ENCODE assay signal across 9 mouse cellular contexts in the genomic region with DNA sequence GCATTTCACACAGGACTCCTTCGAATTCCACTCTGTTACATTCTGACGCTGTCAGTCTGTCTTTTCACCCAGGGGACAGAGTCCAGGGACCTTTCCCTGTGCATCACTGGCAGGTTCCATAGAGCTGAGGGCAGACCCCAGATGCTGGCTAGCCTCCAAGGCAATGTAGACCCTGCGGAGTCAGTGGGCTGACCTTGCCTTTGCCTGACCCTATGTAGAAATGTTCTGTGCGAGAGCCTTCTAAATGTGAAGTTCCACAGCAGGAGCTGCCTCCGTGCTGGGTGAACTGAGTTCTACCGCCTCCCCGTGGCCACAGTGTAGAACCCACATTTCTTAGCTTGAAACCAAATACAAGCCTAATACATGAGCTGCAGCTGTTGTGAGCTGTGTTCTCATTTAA. TPM values are rescaled to one million over a fixed set of nuclear protein-coding genes. Genes with fewer than 3 reads are reported as not detected.
DNase-seq lines count a peak whose midpoint lies in the region; ATAC-seq and TF ChIP-seq lines count a peak whose summit lies in the region.
"Had no signal": no experiment of that assay in that cellular context is flagged by ENCODE, and none has a peak within 500 bp of the region (broad histone marks: within the 10 kb centered on the region; RNA-seq: fewer than 3 reads in every experiment).

No protein-coding gene starts in this region.

- no peaks in the 10 kb centered on the region for H3K27me3 ChIP-seq in heart, embryonic 16.5 days (ENCODE audit: control insufficient read depth, insufficient read depth, low read length)
- H3K27me3 ChIP-seq: midbrain, embryonic 12.5 days had no signal

- no peaks in the 10 kb centered on the region for H3K36me3 ChIP-seq in heart, embryonic 16.5 days (ENCODE audit: control insufficient read depth, insufficient read depth)
- H3K36me3 ChIP-seq: midbrain, embryonic 12.5 days had no signal

- no peak overlapping the region for H3K9ac ChIP-seq in heart, embryonic 16.5 days (ENCODE audit: low read length)
- H3K9ac ChIP-seq: midbrain, embryonic 12.5 days had no signal

- H3K4me2 ChIP-seq in heart, embryonic 16.5 days (ENCODE audit: low read depth, low read length): no peak overlapping the region
- H3K4me2 ChIP-seq: midbrain, embryonic 12.5 days had no signal

- H3K4me1 ChIP-seq in cortical plate, adult 2 months (ENCODE audit: control insufficient read depth, insufficient read depth, low read length): no peaks in the 10 kb centered on the region
- H3K4me1 ChIP-seq in heart, embryonic 16.5 days (ENCODE audit: control insufficient read depth, insufficient read depth, low read length): peaks cover 5% of the 10 kb centered on the region; the same call in 1 of the 2 replicates
- H3K4me1 ChIP-seq: midbrain, embryonic 12.5 days had no signal

- peak; percentile 74 for DNase-seq in CD4-positive, CD25-positive, alpha-beta regulatory T cell, adult 2 months (ENCODE audit: low read depth, low spot score)
- peak; percentile 31 for DNase-seq in WW6 (ENCODE audit: low read depth, low spot score)
- peak; percentile 65 for DNase-seq in layer of hippocampus, adult 9-11 months
- peak; percentile 71 to 77 for DNase-seq in lung, postnatal 4 days
- DNase-seq in spleen, postnatal 4 days (ENCODE audit: low spot score in 2 of 2): peak; percentile 52 to 82

- no peak for ATAC-seq in CD4-positive, CD25-positive, alpha-beta regulatory T cell, adult 4 months
- 0 out of 2 replicates have a peak, but pooled peaks have one; percentile 32 for ATAC-seq in heart, embryonic 16.5 days (replicated peaks; ENCODE audit: extremely low read depth, insufficient read depth, low FRiP score)

- no peak overlapping the region for H3K4me3 ChIP-seq in cortical plate, adult 2 months (ENCODE audit: insufficient read depth, low read length)
- H3K4me3 ChIP-seq in heart, embryonic 16.5 days (ENCODE audit: low read length): no peak overlapping the region
- H3K4me3 ChIP-seq: midbrain, embryonic 12.5 days had no signal

- peak; percentile 91 for TF ChIP-seq CTCF in cortical plate, adult 2 months (IDR thresholded peaks at IDR 0.05; ENCODE audit: extremely low read depth, insufficient read depth, low read length)

- no peaks in the 10 kb centered on the region for H3K9me3 ChIP-seq in heart, embryonic 16.5 days (replicated peaks; ENCODE audit: control insufficient read depth, low read length)
- H3K9me3 ChIP-seq: midbrain, embryonic 12.5 days had no signal

- no peak overlapping the region for H3K27ac ChIP-seq in cortical plate, adult 2 months (ENCODE audit: insufficient read depth, low read length)
- no peak overlapping the region for H3K27ac ChIP-seq in heart, embryonic 16.5 days (ENCODE audit: low read length)
- H3K27ac ChIP-seq: midbrain, embryonic 12.5 days had no signal

- TF ChIP-seq POLR2A in cortical plate, adult 2 months (IDR thresholded peaks at IDR 0.05; ENCODE audit: extremely low read depth, insufficient read depth, low read length): no peak

- 27% methylated on average over 7 of the region's 7 CpGs for WGBS in heart, embryonic 16.5 days

RNA-seq across cellular contexts. Expression of a gene that starts 28.9 kb away (rescaled TPM):
- 1 to 10 TPM; 1.4 TPM for polyA plus RNA-seq in CD4-positive, CD25-positive, alpha-beta regulatory T cell, adult 4 months (2017; shearing (Covaris generic))
- polyA plus RNA-seq in cortical plate, adult 2 months (2012; rRNA removed): 16.2 and 17.6 TPM in 2 replicates
- 3.8 and 4.9 TPM in 2 replicates for polyA plus RNA-seq in heart, embryonic 16.5 days (2015; fragmentation: Nextera tagmentation; extraction: Ambion mirVana)

RNA-seq across cellular contexts. Expression of a gene that starts 30.9 kb away (rescaled TPM):
- 10 to 100 TPM in 1 of 2 experiments, 1 to 10 TPM in 1; 7.2 to 14.4 TPM for polyA plus RNA-seq in CD4-positive, CD25-positive, alpha-beta regulatory T cell, adult 4 months (2017; shearing (Covaris generic))
- polyA plus RNA-seq in cortical plate, adult 2 months (2012; rRNA removed): 66.0 and 66.6 TPM in 2 replicates
- polyA plus RNA-seq in heart, embryonic 16.5 days (2015; fragmentation: Nextera tagmentation; extraction: Ambion mirVana): 4.6 and 5.3 TPM in 2 replicates
